Mouse (Mus musculus): ENCODE measurements at regions not wholly inside any gene's neighbourhood (a gene's known extent, or its start where the extent isn't known, plus 50 kb on each side); places are given as distances from the start of the nearest gene placed in this dataset.
A peak's percentile ranks its signal among the peaks of the same experiment; 100 is the strongest.

- ATAC-seq (replicated peaks; ENCODE audit: low FRiP score, low TSS enrichment, poor library complexity, severe bottlenecking), result no peak
Measured at GRCm38 (mm10) chr12:15586706-15587442, 229.8 kb downstream of the Trib2 start.

GRCm38 (mm10) chr12:15585845-15586244 lies 230.9 kb downstream of the Trib2 start:
- ATAC-seq (replicated peaks; ENCODE audit: low FRiP score, low TSS enrichment, poor library complexity, severe bottlenecking), result no peak

GRCm38 (mm10) chr12:15584721-15585120 lies 232.0 kb downstream of the Trib2 start:
- ATAC-seq (replicated peaks; ENCODE audit: low FRiP score, low TSS enrichment, poor library complexity, severe bottlenecking), result no peak

GRCm38 (mm10) chr12:15566785-15567109 lies 250.0 kb downstream of the Trib2 start:
- no peak for ATAC-seq (replicated peaks; ENCODE audit: low FRiP score, low TSS enrichment, poor library complexity, severe bottlenecking)

GRCm38 (mm10) chr12:15565941-15566784 lies 250.6 kb downstream of the Trib2 start:
- no peak for ATAC-seq (replicated peaks; ENCODE audit: low FRiP score, low TSS enrichment, poor library complexity, severe bottlenecking)

- ATAC-seq (replicated peaks; ENCODE audit: low FRiP score, low TSS enrichment, poor library complexity, severe bottlenecking), result no peak
Measured at GRCm38 (mm10) chr12:15562826-15563225, 253.9 kb downstream of the Trib2 start.

- no peak for ATAC-seq (replicated peaks; ENCODE audit: low FRiP score, low TSS enrichment, poor library complexity, severe bottlenecking)
Measured at GRCm38 (mm10) chr12:15555471-15555870, 261.3 kb downstream of the Trib2 start.

- no peak for ATAC-seq (replicated peaks; ENCODE audit: low FRiP score, low TSS enrichment, poor library complexity, severe bottlenecking)
Measured at GRCm38 (mm10) chr12:15553681-15554007, 263.1 kb downstream of the Trib2 start.

- no peak for ATAC-seq (replicated peaks; ENCODE audit: low FRiP score, low TSS enrichment, poor library complexity, severe bottlenecking)
Measured at GRCm38 (mm10) chr12:15552979-15553680, 263.6 kb downstream of the Trib2 start.

GRCm38 (mm10) chr12:15552210-15552609 lies 264.5 kb downstream of the Trib2 start:
- ATAC-seq (replicated peaks; ENCODE audit: low FRiP score, low TSS enrichment, poor library complexity, severe bottlenecking), result no peak

GRCm38 (mm10) chr12:15551281-15551900 lies 265.3 kb downstream of the Trib2 start:
- no peak for ATAC-seq (replicated peaks; ENCODE audit: low FRiP score, low TSS enrichment, poor library complexity, severe bottlenecking)

GRCm38 (mm10) chr12:15544351-15544750 lies 272.4 kb downstream of the Trib2 start:
- no peak for ATAC-seq (replicated peaks; ENCODE audit: low FRiP score, low TSS enrichment, poor library complexity, severe bottlenecking)

GRCm38 (mm10) chr12:15542486-15542885 lies 274.2 kb downstream of the Trib2 start:
- ATAC-seq (replicated peaks; ENCODE audit: low FRiP score, low TSS enrichment, poor library complexity, severe bottlenecking), result no peak

- ATAC-seq (replicated peaks; ENCODE audit: low FRiP score, low TSS enrichment, poor library complexity, severe bottlenecking), result no peak
Measured at GRCm38 (mm10) chr12:15536852-15537368, 279.8 kb downstream of the Trib2 start.

GRCm38 (mm10) chr12:15536247-15536646 lies 280.5 kb downstream of the Trib2 start:
- no peak for ATAC-seq (replicated peaks; ENCODE audit: low FRiP score, low TSS enrichment, poor library complexity, severe bottlenecking)

- ATAC-seq (replicated peaks; ENCODE audit: low FRiP score, low TSS enrichment, poor library complexity, severe bottlenecking), result peak; percentile 74
Measured at GRCm38 (mm10) chr12:15535822-15536221, 280.9 kb downstream of the Trib2 start.

- ATAC-seq (replicated peaks; ENCODE audit: low FRiP score, low TSS enrichment, poor library complexity, severe bottlenecking), result 0 out of 2 replicates have a peak, but pooled peaks have one; percentile 44
Measured at GRCm38 (mm10) chr12:15520783-15521407, 295.8 kb downstream of the Trib2 start.

- no peak for ATAC-seq (replicated peaks; ENCODE audit: low FRiP score, low TSS enrichment, poor library complexity, severe bottlenecking)
Measured at GRCm38 (mm10) chr12:15511994-15512393, 304.7 kb downstream of the Trib2 start.

GRCm38 (mm10) chr12:15507576-15507975 lies 309.1 kb downstream of the Trib2 start:
- ATAC-seq (replicated peaks; ENCODE audit: low FRiP score, low TSS enrichment, poor library complexity, severe bottlenecking), result no peak

All from megakaryocyte-erythroid progenitor cell, adult 5-6 weeks (primary cell).